8 mouse cellular contexts compared by ENCODE assay signal in the genomic region with DNA sequence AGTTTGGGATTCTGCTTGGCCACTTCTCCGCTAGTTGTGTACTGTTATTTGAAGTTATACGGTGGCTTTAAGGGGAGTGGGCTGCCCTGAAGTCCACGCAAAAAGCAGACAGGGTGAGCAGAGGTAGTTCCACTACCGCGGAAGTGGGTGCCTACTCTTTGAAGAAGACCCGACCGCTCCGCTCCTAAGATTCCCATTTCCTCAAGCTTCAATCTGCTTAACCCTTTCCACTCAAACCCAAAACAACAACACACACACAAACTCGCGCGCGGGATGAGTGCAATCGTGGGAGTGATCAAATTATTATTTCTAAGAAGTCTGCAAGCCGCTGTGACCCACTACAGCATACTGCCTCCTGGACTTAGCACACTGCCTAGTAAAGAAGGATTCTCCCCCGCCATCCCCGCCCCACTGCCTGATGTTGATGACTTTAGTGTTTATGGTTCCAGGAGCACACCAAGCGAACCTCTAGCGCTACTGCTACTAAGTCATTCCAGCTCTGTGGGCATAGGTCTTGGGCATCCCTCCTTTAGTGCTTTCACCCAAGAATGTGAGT. TPM values are rescaled to one million over a fixed set of nuclear protein-coding genes. Genes with fewer than 3 reads are reported as not detected.
DNase-seq lines count a peak whose midpoint lies in the region; ATAC-seq and TF ChIP-seq lines count a peak whose summit lies in the region.

No protein-coding gene starts in this region.

- H3K9ac ChIP-seq in kidney, postnatal 0 days (ENCODE audit: low read depth, low read length) = no peak overlapping the region
- peak overlapping the region; percentile 69; the same call in 1 of the 2 replicates for H3K9ac ChIP-seq in hindbrain, embryonic 12.5 days
- peak overlapping the region; percentile 65 for H3K9ac ChIP-seq in neural tube, embryonic 12.5 days

- peaks cover 32% of the 10 kb centered on the region for H3K27me3 ChIP-seq in kidney, postnatal 0 days (ENCODE audit: insufficient read depth, low read length)
- H3K27me3 ChIP-seq in hindbrain, embryonic 12.5 days = peaks cover 23% of the 10 kb centered on the region
- peaks cover 13% of the 10 kb centered on the region; the same call in 1 of the 2 replicates for H3K27me3 ChIP-seq in neural tube, embryonic 12.5 days (replicated peaks)

- no peaks in the 10 kb centered on the region for H3K4me1 ChIP-seq in kidney, postnatal 0 days (replicated peaks; ENCODE audit: insufficient read depth, low read length)
- peaks cover 16% of the 10 kb centered on the region for H3K4me1 ChIP-seq in hindbrain, embryonic 12.5 days
- H3K4me1 ChIP-seq in neural tube, embryonic 12.5 days = peaks cover 9% of the 10 kb centered on the region; the same call in 1 of the 2 replicates

- no peak for ATAC-seq in kidney, postnatal 0 days (replicated peaks; ENCODE audit: low FRiP score, low read depth)
- ATAC-seq in hindbrain, embryonic 12.5 days (ENCODE audit: low FRiP score) = no peak
- ATAC-seq in neural tube, embryonic 12.5 days (ENCODE audit: low FRiP score, low read depth) = no peak
- ATAC-seq in erythroid progenitor cell, adult 5-6 weeks (replicated peaks; ENCODE audit: low FRiP score, poor library complexity, severe bottlenecking) = no peak

- no peaks in the 10 kb centered on the region for H3K9me3 ChIP-seq in kidney, postnatal 0 days (replicated peaks; ENCODE audit: low read length)
- H3K9me3 ChIP-seq in hindbrain, embryonic 12.5 days (replicated peaks) = no peaks in the 10 kb centered on the region
- H3K9me3 ChIP-seq in neural tube, embryonic 12.5 days = no peaks in the 10 kb centered on the region

- peak; percentile 18 for DNase-seq in kidney, postnatal 0 days (ENCODE audit: low spot score)
- no peak for DNase-seq in kidney, postnatal 25 days
- DNase-seq in embryo, embryonic 9.5 days (ENCODE audit: extremely low spot score) = peak; percentile 21
- DNase-seq in adrenal gland, postnatal 14 days = no peak
- no peak for DNase-seq in kidney, postnatal 36 days

- H3K4me2 ChIP-seq in kidney, postnatal 0 days (ENCODE audit: low read length) = peak overlapping the region; percentile 97
- H3K4me2 ChIP-seq in hindbrain, embryonic 12.5 days (replicated peaks) = peak overlapping the region; percentile 98
- H3K4me2 ChIP-seq in neural tube, embryonic 12.5 days (replicated peaks) = peak overlapping the region; percentile 99

- H3K4me3 ChIP-seq in kidney, postnatal 0 days (replicated peaks; ENCODE audit: low read depth, low read length) = peak overlapping the region; percentile 57
- H3K4me3 ChIP-seq in hindbrain, embryonic 12.5 days = peak overlapping the region; percentile 59
- H3K4me3 ChIP-seq in neural tube, embryonic 12.5 days = peak overlapping the region; percentile 70

- no peaks in the 10 kb centered on the region for H3K36me3 ChIP-seq in kidney, postnatal 0 days (ENCODE audit: insufficient read depth, low read length)
- H3K36me3 ChIP-seq in hindbrain, embryonic 12.5 days = no peaks in the 10 kb centered on the region
- H3K36me3 ChIP-seq in neural tube, embryonic 12.5 days = no peaks in the 10 kb centered on the region

- WGBS in kidney, postnatal 0 days = 0% methylated on average over 18 of the region's 18 CpGs
- WGBS in hindbrain, embryonic 12.5 days = under 1% methylated on average over 18 of the region's 18 CpGs
- 1% methylated on average over 18 of the region's 18 CpGs for WGBS in neural tube, embryonic 12.5 days

- no peak for TF ChIP-seq CTCF in kidney, postnatal 0 days (IDR thresholded peaks at IDR 0.05; ENCODE audit: low read depth)

- H3K27ac ChIP-seq in kidney, postnatal 0 days = no peak overlapping the region
- no peak overlapping the region for H3K27ac ChIP-seq in hindbrain, embryonic 12.5 days
- H3K27ac ChIP-seq in neural tube, embryonic 12.5 days = no peak overlapping the region

RNA-seq across cellular contexts. Expression of a gene that starts 1.5 kb away (rescaled TPM):
- polyA plus RNA-seq in kidney, postnatal 0 days (2015; fragmentation: Nextera tagmentation; extraction: Ambion mirVana) = 0.17 and 0.23 TPM in 2 replicates
- polyA plus RNA-seq in hindbrain, embryonic 12.5 days (2016; fragmentation: Nextera tagmentation; extraction: Ambion mirVana) = 8.9 and 11.9 TPM in 2 replicates
- polyA plus RNA-seq in neural tube, embryonic 12.5 days (2016; fragmentation: Nextera tagmentation; extraction: Ambion mirVana) = 13.5 and 15.5 TPM in 2 replicates
- 0.82 and 1.6 TPM in 2 replicates for total RNA-seq in adrenal gland, postnatal 14 days (2021)
- total RNA-seq in erythroid progenitor cell, adult 5-6 weeks (2015; ENCODE audit: low replicate concordance) = not detected in 2 replicates
- not detected in 2 replicates for total RNA-seq in erythroid progenitor cell, adult 5-6 weeks (2017; ENCODE audit: low replicate concordance)

Comparison
In these comparisons a context has a peak if more than half of its experiments do, and no peak if none do; other contexts are left out.
1. DNase-seq: peak in kidney, postnatal 0 days (single experiment) and embryo, embryonic 9.5 days (single experiment); none in kidney, postnatal 25 days (0 of 2), adrenal gland, postnatal 14 days (single experiment) and kidney, postnatal 36 days (0 of 2).
2. Peak in every context shown above with its lines, with median percentiles within 50 percentile points of each other: H3K4me2 ChIP-seq and H3K4me3 ChIP-seq.